Mouse (Mus musculus) CH12.LX (cell line): ENCODE data around the gene Csnk2b. TPM values are rescaled to one million over a fixed set of nuclear protein-coding genes. Genes with fewer than 3 reads are reported as not detected.

Experiments
- DNase-seq: peaks from one replicate; pipeline ENCODE4 v3.0.0-alpha.2; 2013; ENCODE audit errors: extremely low read depth
- H3K27ac ChIP-seq: 2 replicates; pipeline ENCODE4 v1.5.1; 2012; ENCODE audit warnings: low read depth, mild to moderate bottlenecking, control low read depth, moderate library complexity; ENCODE audit not compliant: insufficient read depth
- H3K27me3 ChIP-seq: replicated peaks from 2 replicates; pipeline ENCODE3; 2012; ENCODE audit warnings: inconsistent platforms
- H3K36me3 ChIP-seq, 2 experiments: replicated peaks in 1 of 2; 2 replicates each; pipeline versions ENCODE3 to v1.6.1; 2012; ENCODE audit warnings: inconsistent platforms in 1 of 2, low read length in 1 of 2, mild to moderate bottlenecking in 1 of 2, mixed read lengths in 1 of 2, moderate library complexity in 1 of 2; ENCODE audit not compliant: control insufficient read depth in 1 of 2, insufficient read depth in 1 of 2
- H3K4me1 ChIP-seq, 2 experiments: 2 replicates each; pipeline ENCODE4 v1.6.1; 2012; ENCODE audit warnings: inconsistent platforms in 1 of 2, moderate library complexity in 1 of 2; ENCODE audit not compliant: insufficient read depth in 2 of 2, control insufficient read depth in 1 of 2
- H3K4me2 ChIP-seq: 2 replicates; pipeline ENCODE4 v1.6.1; 2012; ENCODE audit warnings: low read depth, mild to moderate bottlenecking, control low read depth; ENCODE audit not compliant: poor library complexity, insufficient read depth, severe bottlenecking
- H3K4me3 ChIP-seq, 3 experiments: fragments of 150-350 bp in 1 of 3; sonication (generic) in 1 of 3; replicated peaks in 1 of 3; 2 replicates each; pipeline versions ENCODE3 to v1.5.1; 2011 to 2012; ENCODE audit warnings: low read depth in 2 of 3, low read length in 2 of 3, mild to moderate bottlenecking in 2 of 3, moderate library complexity in 2 of 3, control low read depth in 1 of 3, improper control_type of control experiment in 1 of 3, inconsistent platforms in 1 of 3, mixed read lengths in 1 of 3; ENCODE audit not compliant: poor library complexity in 1 of 3
- H3K79me2 ChIP-seq: replicated peaks from 2 replicates; pipeline ENCODE4 v1.6.1; 2012; ENCODE audit warnings: mild to moderate bottlenecking, moderate library complexity; ENCODE audit not compliant: control insufficient read depth, poor library complexity, insufficient read depth, severe bottlenecking; ENCODE audit errors: extremely low read depth
- H3K9ac ChIP-seq: 2 replicates; pipeline ENCODE4 v1.6.1; 2012; ENCODE audit warnings: low read depth, mild to moderate bottlenecking, control low read depth, moderate library complexity; ENCODE audit not compliant: insufficient read depth
- H3K9me3 ChIP-seq: replicated peaks from 2 replicates; pipeline ENCODE3; 2012; ENCODE audit warnings: low read length, inconsistent platforms, mixed read lengths
- BHLHE40 ChIP-seq: IDR thresholded peaks from 2 replicates; pipeline ENCODE4 v1.6.1; 2011; ENCODE audit warnings: mild to moderate bottlenecking, low read depth, low read length, improper control_type of control experiment
- CHD1 ChIP-seq: IDR thresholded peaks from 2 replicates; pipeline ENCODE4 v1.6.1; 2012; ENCODE audit warnings: low read depth, low read length, improper control_type of control experiment, inconsistent platforms
- CHD2 ChIP-seq: IDR thresholded peaks from 2 replicates; pipeline ENCODE4 v1.6.1; 2011; ENCODE audit warnings: low read length, improper control_type of control experiment
- ETS1 ChIP-seq: conservative IDR thresholded peaks from 2 replicates; pipeline ENCODE4 v1.6.1; 2012; ENCODE audit warnings: low read depth, mild to moderate bottlenecking, inconsistent platforms, low read length, improper control_type of control experiment, moderate library complexity
- GABPA ChIP-seq: IDR thresholded peaks from 2 replicates; pipeline ENCODE4 v1.6.1; 2012; ENCODE audit warnings: low read depth, low read length, improper control_type of control experiment, inconsistent platforms; ENCODE audit not compliant: insufficient replicate concordance
- HCFC1 ChIP-seq: IDR thresholded peaks from 2 replicates; pipeline ENCODE4 v1.6.1; 2012; ENCODE audit warnings: low read depth, mild to moderate bottlenecking, inconsistent platforms, low read length, improper control_type of control experiment
- JUND ChIP-seq: conservative IDR thresholded peaks from 2 replicates; pipeline ENCODE4 v1.6.1; 2011; ENCODE audit warnings: low read depth, low read length, improper control_type of control experiment
- KAT2A ChIP-seq: IDR thresholded peaks from 2 replicates; pipeline ENCODE4 v1.6.1; 2012; ENCODE audit warnings: low read length, improper control_type of control experiment, inconsistent platforms; ENCODE audit not compliant: insufficient replicate concordance
- MAFK ChIP-seq: IDR thresholded peaks from 2 replicates; pipeline ENCODE4 v1.6.1; 2011; ENCODE audit warnings: low read length, improper control_type of control experiment; ENCODE audit not compliant: insufficient replicate concordance
- MAZ ChIP-seq: IDR thresholded peaks from 2 replicates; pipeline ENCODE4 v1.6.1; 2012; ENCODE audit warnings: low read depth, mild to moderate bottlenecking, inconsistent platforms, low read length, improper control_type of control experiment, moderate library complexity
- MEF2A ChIP-seq: IDR thresholded peaks from 2 replicates; pipeline ENCODE4 v1.6.1; 2014; ENCODE audit warnings: low read depth, mild to moderate bottlenecking, inconsistent platforms, low read length, improper control_type of control experiment, borderline replicate concordance
- MXI1 ChIP-seq: IDR thresholded peaks from 2 replicates; pipeline ENCODE4 v1.6.1; 2011; ENCODE audit warnings: mild to moderate bottlenecking, low read depth, low read length, improper control_type of control experiment
- MYC ChIP-seq: IDR thresholded peaks from 2 replicates; pipeline ENCODE4 v1.6.1; 2011; ENCODE audit warnings: low read depth, mild to moderate bottlenecking, improper control_type of control experiment, low read length
- NELFE ChIP-seq: IDR thresholded peaks from 2 replicates; pipeline ENCODE4 v1.6.1; 2011; ENCODE audit warnings: low read depth, low read length, improper control_type of control experiment
- POLR2A ChIP-seq: IDR thresholded peaks from 2 replicates; pipeline ENCODE4 v1.6.1; 2011; ENCODE audit warnings: low read depth, mild to moderate bottlenecking, improper control_type of control experiment, low read length
- POLR2AphosphoS2 ChIP-seq: IDR thresholded peaks from 2 replicates; pipeline ENCODE4 v1.6.1; 2011; ENCODE audit warnings: low read depth, low read length, improper control_type of control experiment
- SMC3 ChIP-seq: IDR thresholded peaks from 2 replicates; pipeline ENCODE4 v1.6.1; 2011; ENCODE audit warnings: low read depth, low read length, improper control_type of control experiment
- USF1 ChIP-seq: IDR thresholded peaks from 2 replicates; pipeline ENCODE4 v1.6.1; 2014; ENCODE audit warnings: low read depth, mild to moderate bottlenecking, inconsistent platforms, low read length, improper control_type of control experiment
- USF2 ChIP-seq: conservative IDR thresholded peaks from 2 replicates; pipeline ENCODE4 v1.6.1; 2011; ENCODE audit warnings: low read depth, low read length, improper control_type of control experiment
- ZC3H11A ChIP-seq: IDR thresholded peaks from 2 replicates; pipeline ENCODE4 v1.6.1; 2012; ENCODE audit warnings: low read depth, mild to moderate bottlenecking, inconsistent platforms, low read length, improper control_type of control experiment
- ZKSCAN1 ChIP-seq: IDR thresholded peaks from 2 replicates; pipeline ENCODE4 v1.6.1; 2012; ENCODE audit warnings: low read depth, inconsistent platforms, low read length, improper control_type of control experiment, borderline replicate concordance
- ZNF384 ChIP-seq: IDR thresholded peaks from 2 replicates; pipeline ENCODE4 v1.6.1; 2012; ENCODE audit warnings: low read depth, low read length, improper control_type of control experiment, inconsistent platforms
- dilution Hi-C: fragments of 300-500 bp; cut with MboI; formaldehyde crosslinking; loops from 2 replicates; pipeline ENCODE4 v1.14.3; 2020; ENCODE audit warnings: low sequenced_read_pairs; ENCODE audit not compliant: extremely low pct_unique_long_range_greater_than_20kb, extremely low pct_ligation_motif_present
- in situ Hi-C: fragments of 300-500 bp; cut with MboI; formaldehyde crosslinking; loops from 3 replicates; pipeline ENCODE4 v1.14.3; 2019; ENCODE audit warnings: low sequenced_read_pairs, low pct_ligation_motif_present, low pct_unique_long_range_greater_than_20kb, mixed read lengths
- polyA plus RNA-seq: library from polyadenylated mRNA; unstranded; fragments of >175 nt; gene quantifications from 2 replicates; pipeline ENCODE4 v1.2.1, GENCODE M21; 2012; ENCODE audit warnings: low read depth; ENCODE audit not compliant: insufficient read length
- total RNA-seq, 2 experiments: library from RNA; depleted of rRNA; stranded (reverse); fragments of 300-350 nt in 1 of 2; fragments of >200 nt in 1 of 2; gene quantifications; 2 replicates each; pipeline ENCODE4 v1.2.3; 2012 to 2014

Csnk2b gene
- total and polyA plus RNA-seq, 3 experiments, result 89.3 to 348 (median 130) TPM

- dilution Hi-C loops, result no loop called here
- H3K36me3 ChIP-seq, result no peaks in the 10 kb centered on the region
- no peaks in the 10 kb centered on the region for H3K9me3 ChIP-seq
- H3K4me3 ChIP-seq, result no peak overlapping the region
- H3K27me3 ChIP-seq, result no peaks in the 10 kb centered on the region
- no peak overlapping the region for H3K27ac ChIP-seq
- H3K4me2 ChIP-seq, result no peak overlapping the region
- H3K9ac ChIP-seq, result no peak overlapping the region
- in situ Hi-C loops, result no loop called here
- TF ChIP-seq ETS1 (no peak), HCFC1 (no peak), MAZ (no peak), POLR2AphosphoS2 (no peak), MAFK (no peak), MYC (no peak), ZNF384 (no peak), ZKSCAN1 (no peak), ZC3H11A (no peak), CHD2 (no peak), NELFE (no peak), MEF2A (no peak), BHLHE40 (no peak), KAT2A (no peak), JUND (no peak), SMC3 (no peak)
- H3K79me2 ChIP-seq, result no peaks in the 10 kb centered on the region
- peaks cover 14 to 22% of the 10 kb centered on the region in 2 experiments for H3K4me1 ChIP-seq
- no peak for DNase-seq
Observed at GRCm38 (mm10) chr17:35077285-35077684, 44.6 kb downstream of the Csnk2b start.

GRCm38 (mm10) chr17:35076507-35077176 lies 45.2 kb downstream of the Csnk2b start, which contains the start of gene Ly6g6e:
Ly6g6e (plus strand) TSS chr17:35076902.
- no peak within 1 kb of the TSS for H3K4me2 ChIP-seq
- H3K27me3 ChIP-seq, result no peaks in the 10 kb centered on the region
- no peaks in the 10 kb centered on the region for H3K36me3 ChIP-seq
- in situ Hi-C loops, result no loop called here
- DNase-seq, result no peak
- dilution Hi-C loops, result no loop called here
- peaks cover 14 to 20% of the 10 kb centered on the region in 2 experiments for H3K4me1 ChIP-seq
- no peaks in the 10 kb centered on the region for H3K9me3 ChIP-seq
- H3K4me3 ChIP-seq, result no peak within 1 kb of the TSS
- H3K9ac ChIP-seq, result no peak within 1 kb of the TSS
- TF ChIP-seq CHD1, result no peak
- TF ChIP-seq USF1, result no peak
- no peak for TF ChIP-seq MXI1
- TF ChIP-seq USF2, result no peak
- TF ChIP-seq HCFC1, result no peak
- no peak for TF ChIP-seq POLR2A
- TF ChIP-seq MYC, result no peak
- TF ChIP-seq ZC3H11A, result no peak
- no peak for TF ChIP-seq GABPA
- no peak within 1 kb of the TSS for H3K27ac ChIP-seq
- no peaks in the 10 kb centered on the region for H3K79me2 ChIP-seq
